Mouse (Mus musculus) small intestine, adult 2 months (tissue): Measurements from ENCODE around the gene Shh.

ENCODE experiments used
- CTCF ChIP-seq: fragments of 200-500 bp; IDR thresholded peaks from 2 replicates; pipeline ENCODE4 v1.5.1; 2012; ENCODE audit warnings: low read depth, mild to moderate bottlenecking, control low read depth, inconsistent platforms, low read length, moderate library complexity, mixed read lengths; ENCODE audit not compliant: insufficient replicate concordance, insufficient read length; ENCODE audit errors: extremely low read depth
- POLR2A ChIP-seq: fragments of 200-500 bp; IDR thresholded peaks from 2 replicates; pipeline ENCODE4 v1.6.1; 2012; ENCODE audit warnings: low read depth, mild to moderate bottlenecking, control low read depth, inconsistent platforms, low read length, moderate library complexity

GRCm38 (mm10) chr5:28469525-28470202 lies 2.6 kb upstream of the Shh start:
- peak; percentile 88 for TF ChIP-seq CTCF
- TF ChIP-seq POLR2A: no peak
